Mouse (Mus musculus) heart, postnatal 0 days (tissue): ENCODE results near the gene Fam114a1. TPM values are rescaled to one million over a fixed set of nuclear protein-coding genes. Genes with fewer than 3 reads are reported as not detected.

Experiments used
- ATAC-seq: fragments of 200-750 bp; cut with Nextera tagmentation; 2 replicates; pipeline ENCODE4 v1.8.0; 2017; ENCODE audit warnings: low read depth, moderate number of reproducible peaks, moderate library complexity; ENCODE audit not compliant: insufficient read depth
- DNase-seq: peaks from one replicate; pipeline ENCODE4 v3.0.0-alpha.2; 2016; ENCODE audit warnings: low spot score
- H3K27ac ChIP-seq: fragments of 300-500 bp; sonication (generic); 2 replicates; pipeline ENCODE4 v1.5.1; 2014; ENCODE audit warnings: low read depth, mild to moderate bottlenecking
- H3K27me3 ChIP-seq: fragments of 300-500 bp; sonication (generic); 2 replicates; pipeline ENCODE4 v1.6.1; 2014; ENCODE audit warnings: low read length, mixed read lengths; ENCODE audit not compliant: control insufficient read depth, insufficient read depth
- H3K36me3 ChIP-seq: fragments of 300-500 bp; sonication (generic); replicated peaks from 2 replicates; pipeline ENCODE4 v1.6.1; 2014; ENCODE audit warnings: low read length, mixed read lengths; ENCODE audit not compliant: control insufficient read depth, insufficient read depth
- H3K4me1 ChIP-seq: fragments of 300-500 bp; sonication (generic); 2 replicates; pipeline ENCODE4 v1.6.1; 2014; ENCODE audit warnings: antibody characterized with exemption; ENCODE audit not compliant: control insufficient read depth, insufficient read depth
- H3K4me2 ChIP-seq: fragments of 300-500 bp; sonication (generic); 2 replicates; pipeline ENCODE4 v1.6.1; 2014; ENCODE audit warnings: low read depth, mild to moderate bottlenecking, low read length, moderate library complexity
- H3K4me3 ChIP-seq: fragments of 300-500 bp; sonication (generic); 2 replicates; pipeline ENCODE4 v1.5.1; 2014; ENCODE audit warnings: low read depth, low read length
- H3K9ac ChIP-seq: fragments of 300-500 bp; sonication (generic); replicated peaks from 2 replicates; pipeline ENCODE4 v1.6.1; 2014; ENCODE audit warnings: low read depth, low read length, mixed read lengths
- H3K9me3 ChIP-seq: fragments of 300-500 bp; sonication (generic); replicated peaks from 2 replicates; pipeline ENCODE4 v1.6.1; 2016; ENCODE audit warnings: low read length; ENCODE audit not compliant: control insufficient read depth
- CTCF ChIP-seq: IDR thresholded peaks from 2 replicates; pipeline ENCODE4 v1.5.1; 2016; ENCODE audit warnings: antibody characterized with exemption, control low read depth, low read depth
- EP300 ChIP-seq: IDR thresholded peaks from 2 replicates; pipeline ENCODE4 v1.6.1; 2016; ENCODE audit warnings: antibody characterized with exemption, low read depth
- WGBS: fragments of 180-500 bp; shearing (Covaris S2); extraction: QIAGEN DNeasy Blood & Tissue Kit; methylation state at CpG from one replicate; pipeline ENCODE4 v1.1.7; 2014; 5-methylcytosine and 5-hydroxymethylcytosine counted together
- polyA plus RNA-seq: library from polyadenylated mRNA; unstranded; fragments of >200 nt; fragmentation: Nextera tagmentation; extraction: Ambion mirVana; gene quantifications from 2 replicates; pipeline ENCODE4 v1.2.1, GENCODE M21; 2015
- total RNA-seq: library from RNA; depleted of rRNA; stranded (reverse); fragments of >200 nt; gene quantifications from 2 replicates; pipeline ENCODE4 v1.2.3, GENCODE M21; 2014; ENCODE audit warnings: low replicate concordance

Fam114a1 gene
- total and polyA plus RNA-seq, 2 experiments from 2014 or later = 22.7 to 45.2 TPM

GRCm38 (mm10) chr5:65024641-65025040, 54.8 kb downstream of the Fam114a1 start:
- ATAC-seq = no peak

GRCm38 (mm10) chr5:65025916-65026315, 56.0 kb downstream of the Fam114a1 start:
- H3K9me3 ChIP-seq = no peaks in the 10 kb centered on the region
- WGBS = 67% methylated on average over 6 of the region's 6 CpGs
- TF ChIP-seq EP300 (no peak), CTCF (no peak)
- H3K36me3 ChIP-seq = peaks cover 38% of the 10 kb centered on the region
- no peak overlapping the region for H3K9ac ChIP-seq
- no peak overlapping the region for H3K27ac ChIP-seq
- ATAC-seq (no peak), DNase-seq (no peak)
- H3K4me2 ChIP-seq = no peak overlapping the region
- no peaks in the 10 kb centered on the region for H3K27me3 ChIP-seq
- H3K4me1 ChIP-seq = no peaks in the 10 kb centered on the region
- no peak overlapping the region for H3K4me3 ChIP-seq

More at GRCm38 (mm10) chr5:65024641-65025040, 54.8 kb downstream of the Fam114a1 start:
- no peak for DNase-seq
- TF ChIP-seq CTCF (no peak), EP300 (no peak)
- no peak overlapping the region for H3K9ac ChIP-seq
- no peaks in the 10 kb centered on the region for H3K4me1 ChIP-seq
- H3K4me2 ChIP-seq = no peak overlapping the region
- no peaks in the 10 kb centered on the region for H3K27me3 ChIP-seq
- 73% methylated on average over 2 of the region's 2 CpGs for WGBS
- no peak overlapping the region for H3K4me3 ChIP-seq
- no peaks in the 10 kb centered on the region for H3K9me3 ChIP-seq
- peaks cover 32% of the 10 kb centered on the region for H3K36me3 ChIP-seq
- H3K27ac ChIP-seq = no peak overlapping the region

GRCm38 (mm10) chr5:65026776-65027175, 56.9 kb downstream of the Fam114a1 start:
- TF ChIP-seq EP300 (no peak), CTCF (no peak)
- no peak for ATAC-seq
- peaks cover 43% of the 10 kb centered on the region for H3K36me3 ChIP-seq

GRCm38 (mm10) chr5:65028019-65028418, 58.1 kb downstream of the Fam114a1 start:
- no peak overlapping the region for H3K9ac ChIP-seq
- peaks cover 41% of the 10 kb centered on the region for H3K36me3 ChIP-seq
- no peaks in the 10 kb centered on the region for H3K27me3 ChIP-seq
- H3K27ac ChIP-seq = no peak overlapping the region
- ATAC-seq (no peak), DNase-seq (no peak)
- H3K9me3 ChIP-seq = no peaks in the 10 kb centered on the region
- no peak overlapping the region for H3K4me2 ChIP-seq
- no peak for TF ChIP-seq EP300
- no peak for TF ChIP-seq CTCF
- WGBS = 61% methylated on average over 9 of the region's 9 CpGs
- H3K4me1 ChIP-seq = no peaks in the 10 kb centered on the region
- no peak overlapping the region for H3K4me3 ChIP-seq

More at GRCm38 (mm10) chr5:65026776-65027175, 56.9 kb downstream of the Fam114a1 start:
- WGBS = 64% methylated on average over 9 of the region's 9 CpGs
- Histone ChIP-seq H3K27me3 (no peaks in the 10 kb centered on the region), H3K4me3 (no peak overlapping the region), H3K9ac (no peak overlapping the region), H3K9me3 (no peaks in the 10 kb centered on the region), H3K27ac (no peak overlapping the region), H3K4me1 (no peaks in the 10 kb centered on the region), H3K4me2 (no peak overlapping the region)
- DNase-seq = no peak

- TF ChIP-seq CTCF (no peak), EP300 (no peak)
- Histone ChIP-seq H3K36me3 (peaks cover 30% of the 10 kb centered on the region), H3K27me3 (no peaks in the 10 kb centered on the region), H3K9ac (no peak overlapping the region), H3K27ac (no peak overlapping the region), H3K9me3 (no peaks in the 10 kb centered on the region), H3K4me1 (peaks cover 4% of the 10 kb centered on the region; the same call in 1 of the 2 replicates), H3K4me2 (no peak overlapping the region), H3K4me3 (no peak overlapping the region)
- WGBS = 72% methylated on average over 13 of the region's 13 CpGs
- no peak for ATAC-seq
- DNase-seq = no peak
Measured at GRCm38 (mm10) chr5:65036597-65036996, 66.7 kb downstream of the Fam114a1 start.

GRCm38 (mm10) chr5:65038305-65038704, 68.4 kb downstream of the Fam114a1 start:
- Histone ChIP-seq H3K36me3 (peaks cover 23% of the 10 kb centered on the region), H3K27ac (0 out of 2 replicates have a peak overlapping the region, but pooled peaks have one; percentile 31), H3K4me1 (peaks cover 4% of the 10 kb centered on the region; the same call in 1 of the 2 replicates), H3K4me3 (no peak overlapping the region), H3K27me3 (no peaks in the 10 kb centered on the region), H3K9ac (no peak overlapping the region), H3K4me2 (peak overlapping the region; percentile 35; the same call in 1 of the 2 replicates), H3K9me3 (no peaks in the 10 kb centered on the region)
- ATAC-seq (0 out of 2 replicates have a peak, but pooled peaks have one; percentile 2), DNase-seq (no peak)
- TF ChIP-seq CTCF (no peak), EP300 (no peak)
- WGBS = 69% methylated on average over 9 of the region's 9 CpGs
